Mouse (Mus musculus) large intestine, adult 2 months (tissue): ENCODE measurements around the gene Apoc2. TPM values are rescaled to one million over a fixed set of nuclear protein-coding genes. Genes with fewer than 3 reads are reported as not detected.

Source experiments
- DNase-seq: peaks from one replicate; pipeline ENCODE4 v3.0.0-alpha.2; 2012; ENCODE audit warnings: low read depth, low spot score
- WGBS: fragments of 180-500 bp; shearing (Covaris S2); methylation state at CpG from one replicate; pipeline ENCODE4 v1.1.7; 2018; 5-methylcytosine and 5-hydroxymethylcytosine counted together
- polyA plus RNA-seq: library from polyadenylated mRNA; depleted of rRNA; stranded (reverse); fragments of >200 nt; gene quantifications from 2 replicates; pipeline ENCODE4 v1.2.3, GENCODE M21; 2012; rRNA removed

The Apoc2 gene
- 201 and 493 TPM in 2 replicates for polyA plus RNA-seq

GRCm38 (mm10) chr7:19677872-19678271, at the start of gene Apoc2:
Apoc2 (minus strand) TSS chr7:19677941.
- peak; percentile 58 for DNase-seq
- WGBS, result 42% methylated on average over 8 of the region's 8 CpGs

GRCm38 (mm10) chr7:19726541-19726940, 48.8 kb upstream of the Apoc2 start:
- WGBS, result 93% methylated on average over 4 of the region's 4 CpGs
- no peak for DNase-seq

- 42% methylated on average over 12 of the region's 12 CpGs for whole genome bisulfite sequencing
- DNase-seq, result peak; percentile 48
Measured at GRCm38 (mm10) chr7:19724167-19724566, 46.4 kb upstream of the Apoc2 start.

- DNase-seq, result no peak
- WGBS, result 82% methylated on average over 6 of the region's 6 CpGs
Measured at GRCm38 (mm10) chr7:19722754-19723195, 45.0 kb upstream of the Apoc2 start.

GRCm38 (mm10) chr7:19719200-19719599, 41.5 kb upstream of the Apoc2 start:
- WGBS, result 92% methylated on average over 4 of the region's 4 CpGs
- DNase-seq, result no peak

- no peak for DNase-seq
- 90% methylated on average over 5 of the region's 5 CpGs for WGBS
Measured at GRCm38 (mm10) chr7:19718297-19718952, 40.7 kb upstream of the Apoc2 start.

GRCm38 (mm10) chr7:19717346-19717745, 39.6 kb upstream of the Apoc2 start:
- WGBS, result 89% methylated on average over 4 of the region's 4 CpGs
- no peak for DNase-seq

- WGBS, result 85% methylated on average over 2 of the region's 2 CpGs
- no peak for DNase-seq
Measured at GRCm38 (mm10) chr7:19716822-19717221, 39.1 kb upstream of the Apoc2 start.

- no peak for DNase-seq
- WGBS, result 4% methylated on average over 18 of the region's 18 CpGs
Measured at GRCm38 (mm10) chr7:19716055-19716682, 38.4 kb upstream of the Apoc2 start.

GRCm38 (mm10) chr7:19715239-19716054, 37.7 kb upstream of the Apoc2 start, which contains the start of gene Tomm40:
Tomm40 (minus strand) TSS chr7:19715438.
- DNase-seq, result peak; percentile 99
- WGBS, result under 1% methylated on average over 59 of the region's 59 CpGs

GRCm38 (mm10) chr7:19714836-19715235, 37.1 kb upstream of the Apoc2 start:
- no peak for DNase-seq
- WGBS, result under 1% methylated on average over 39 of the region's 39 CpGs

GRCm38 (mm10) chr7:19713598-19713997, 35.9 kb upstream of the Apoc2 start:
- 81% methylated on average over 9 of the region's 9 CpGs for WGBS
- no peak for DNase-seq

- 33% methylated on average over 4 of the region's 4 CpGs for WGBS
- no peak for DNase-seq
Measured at GRCm38 (mm10) chr7:19713196-19713595, 35.5 kb upstream of the Apoc2 start.

- no peak for DNase-seq
- 59% methylated on average over 4 of the region's 4 CpGs for WGBS
Measured at GRCm38 (mm10) chr7:19712414-19712813, 34.7 kb upstream of the Apoc2 start.

- WGBS, result 91% methylated on average over 10 of the region's 10 CpGs
- no peak for DNase-seq
Measured at GRCm38 (mm10) chr7:19710650-19711049, 32.9 kb upstream of the Apoc2 start.

- no peak for DNase-seq
- 91% methylated on average over 7 of the region's 7 CpGs for WGBS
Measured at GRCm38 (mm10) chr7:19705271-19705670, 27.5 kb upstream of the Apoc2 start.

GRCm38 (mm10) chr7:19704475-19704874, 26.7 kb upstream of the Apoc2 start:
- 91% methylated on average over 4 of the region's 4 CpGs for WGBS
- no peak for DNase-seq

GRCm38 (mm10) chr7:19702859-19703555, 25.3 kb upstream of the Apoc2 start:
- 92% methylated on average over 16 of the region's 16 CpGs for WGBS
- no peak for DNase-seq

- 26% methylated on average over 22 of the region's 22 CpGs for WGBS
- peak; percentile 75 for DNase-seq
Measured at GRCm38 (mm10) chr7:19701069-19701761, 23.5 kb upstream of the Apoc2 start.
